Mouse (Mus musculus): ENCODE measurements around the gene P2ry10b. TPM values are rescaled to one million over a fixed set of nuclear protein-coding genes. Genes with fewer than 3 reads are reported as not detected.

Gene P2ry10b
- polyA plus RNA-seq, 1 experiment from 2014 or later = 0.28 TPM

DNA sequence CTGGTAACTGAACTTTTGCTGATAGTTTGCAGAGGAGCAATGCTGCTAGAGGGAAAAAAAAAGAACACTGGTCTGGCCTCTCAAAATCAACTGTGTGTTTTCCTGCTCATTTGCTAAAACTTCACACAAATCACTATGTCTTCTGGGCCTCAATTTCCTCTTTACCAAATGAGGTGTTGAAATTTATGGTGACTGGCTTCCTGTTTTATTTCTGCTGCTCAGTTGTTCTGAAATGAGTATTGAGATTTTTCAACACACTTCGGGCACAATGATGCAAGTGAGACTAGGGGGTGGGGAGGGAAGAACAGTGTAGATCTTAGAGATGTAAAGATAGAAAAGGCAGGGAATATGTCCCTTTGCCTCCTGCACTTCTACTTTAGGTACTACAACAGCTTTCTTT lies 30.0 kb downstream of the P2ry10b start:
- no peak overlapping the region for H3K27ac ChIP-seq (replicated peaks)
- no peaks in the 10 kb centered on the region for H3K27me3 ChIP-seq (replicated peaks)
- no peak overlapping the region for H3K4me2 ChIP-seq
- H3K4me1 ChIP-seq = no peaks in the 10 kb centered on the region
- 85% methylated on average over 1 of the region's 1 CpGs for WGBS
- H3K4me3 ChIP-seq (replicated peaks) = no peak overlapping the region
- H3K9me3 ChIP-seq (replicated peaks) = no peaks in the 10 kb centered on the region
- no peak overlapping the region for H3K9ac ChIP-seq (replicated peaks)
- ATAC-seq (ENCODE audit: low FRiP score) = no peak
- H3K36me3 ChIP-seq = no peaks in the 10 kb centered on the region

DNA sequence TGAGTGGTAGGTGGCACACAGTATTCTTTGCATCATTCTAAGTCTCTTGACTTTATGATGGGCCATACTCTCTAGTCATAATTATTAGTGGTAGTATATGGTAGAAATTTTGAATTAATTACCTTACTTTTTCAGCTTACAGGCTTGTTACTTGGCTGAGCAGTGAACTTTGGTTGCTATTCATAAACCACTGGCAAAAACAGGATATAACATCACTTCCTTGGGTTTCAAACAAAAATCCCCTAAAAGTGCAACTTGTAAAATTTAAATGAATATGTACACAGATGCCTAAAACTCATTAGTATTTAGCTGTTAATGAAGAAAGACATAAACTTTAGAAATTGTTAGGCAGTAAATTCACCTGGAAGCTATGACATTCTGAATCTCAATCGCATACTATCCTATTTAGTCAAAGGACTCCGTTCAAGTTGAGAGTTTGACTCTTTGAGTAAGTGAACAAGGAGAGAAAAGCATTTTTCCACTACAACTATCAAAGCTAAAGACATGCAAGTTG lies 68.9 kb downstream of the P2ry10b start:
- Histone ChIP-seq H3K27me3 (replicated peaks) (no peaks in the 10 kb centered on the region), H3K9ac (replicated peaks) (no peak overlapping the region), H3K27ac (replicated peaks) (no peak overlapping the region), H3K4me1 (no peaks in the 10 kb centered on the region), H3K4me3 (replicated peaks) (no peak overlapping the region), H3K36me3 (no peaks in the 10 kb centered on the region), H3K9me3 (replicated peaks) (no peaks in the 10 kb centered on the region), H3K4me2 (no peak overlapping the region)
- no peak for ATAC-seq (ENCODE audit: low FRiP score)
- WGBS = 95% methylated on average over 2 of the region's 2 CpGs

Other genes with a start within 250 kb of the P2ry10b start
- 7.4 and 8.8 TPM in 2 replicates for gene Lpar4, start 228.3 kb upstream of the P2ry10b start, polyA plus RNA-seq (2015; fragmentation: Nextera tagmentation; extraction: Ambion mirVana)
- gene P2ry10, start 60.4 kb upstream of the P2ry10b start, polyA plus RNA-seq (2015; fragmentation: Nextera tagmentation; extraction: Ambion mirVana) = 0.06 and 2.1 TPM in 2 replicates
- gene Gpr174, start 107.0 kb downstream of the P2ry10b start, polyA plus RNA-seq (2015; fragmentation: Nextera tagmentation; extraction: Ambion mirVana) = 0.34 TPM in 1 of 2 replicates, not detected in the other

Data from neural tube, embryonic 15.5 days (tissue).